Mouse (Mus musculus) heart, adult 2 months (tissue): ENCODE measurements at regions not wholly inside any gene's neighbourhood (a gene's known extent, or its start where the extent isn't known, plus 50 kb on each side); places are given as distances from the start of the nearest gene placed in this dataset.

Experiments used
- CTCF ChIP-seq: fragments of 200-600 bp; IDR thresholded peaks from 2 replicates; pipeline ENCODE4 v1.8.1; 2022; ENCODE audit warnings: antibody characterized with exemption, mild to moderate bottlenecking, moderate library complexity
- POLR2A ChIP-seq: fragments of 200-500 bp; IDR thresholded peaks from 2 replicates; pipeline ENCODE4 v1.6.1; 2011; ENCODE audit warnings: mild to moderate bottlenecking, low read depth, low read length, control low read depth; ENCODE audit not compliant: insufficient read depth

DNA sequence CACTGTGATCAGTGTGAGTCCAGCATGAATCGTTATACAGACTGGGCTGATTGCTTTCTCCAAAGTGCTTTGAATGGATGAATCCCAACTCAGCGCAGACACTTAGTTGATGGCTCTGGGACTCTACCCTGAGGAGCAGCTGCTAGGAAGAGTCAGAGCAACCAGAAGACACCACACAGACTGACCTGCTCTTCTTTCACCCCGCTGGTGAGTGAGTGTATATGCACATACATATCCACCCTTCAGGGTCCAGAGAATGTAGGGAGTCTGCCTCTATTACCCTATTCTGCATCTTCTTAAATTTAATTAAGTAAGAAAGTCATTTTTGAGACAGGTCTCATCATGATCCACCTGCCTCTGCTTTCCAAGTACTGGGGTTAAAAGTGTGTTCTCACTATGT, 506.5 kb upstream of the Vstm2b start:
- TF ChIP-seq CTCF (no peak), POLR2A (no peak)
